Mouse (Mus musculus) left cerebral cortex, adult 9 months (tissue): Measurements from ENCODE around the gene Catsper2.
A peak's percentile ranks its signal among the peaks of the same experiment; 100 is the strongest.
"Not testable (repeated sequence)": the region's sequence is repeated elsewhere in the genome, so short reads cannot be mapped to it uniquely, and the experiment has no call there.

Experiments used
- DNase-seq, 2 experiments: peaks; one replicate each; pipeline ENCODE4 v3.0.0; 2022; ENCODE audit warnings: low spot score in 2 of 2

Catsper2 gene

GRCm38 (mm10) chr2:121434854-121435253, 21.3 kb upstream of the Catsper2 start:
- DNase-seq = no peak

GRCm38 (mm10) chr2:121425890-121426289, 12.3 kb upstream of the Catsper2 start:
- no peak for DNase-seq

GRCm38 (mm10) chr2:121423166-121423565, 9.6 kb upstream of the Catsper2 start:
- no peak for DNase-seq

- no peak for DNase-seq
Measured at GRCm38 (mm10) chr2:121418476-121418875, 4.9 kb upstream of the Catsper2 start.

GRCm38 (mm10) chr2:121416356-121416755, 2.8 kb upstream of the Catsper2 start:
- DNase-seq = no peak

GRCm38 (mm10) chr2:121415591-121415990, 2.0 kb upstream of the Catsper2 start:
- no peak for DNase-seq

GRCm38 (mm10) chr2:121415103-121415502, 1.5 kb upstream of the Catsper2 start:
- DNase-seq = no peak

GRCm38 (mm10) chr2:121414139-121414685, 620 bp upstream of the Catsper2 start:
- DNase-seq = peak in 1 of 2 experiments; percentile 31

- no peak for DNase-seq
Measured at GRCm38 (mm10) chr2:121412843-121413386, 677 bp downstream of the Catsper2 start.

GRCm38 (mm10) chr2:121408160-121408559, 5.4 kb downstream of the Catsper2 start:
- no peak for DNase-seq

- DNase-seq = no peak
Measured at GRCm38 (mm10) chr2:121403296-121403695, 10.3 kb downstream of the Catsper2 start.

- DNase-seq = peak in 1 of 2 experiments; percentile 90
Measured at GRCm38 (mm10) chr2:121396624-121397023, 17.0 kb downstream of the Catsper2 start.

GRCm38 (mm10) chr2:121386961-121387575, 26.5 kb downstream of the Catsper2 start, which contains the start of gene Strc:
Gene Strc, minus strand, starts transcription at chr2:121387168.
- DNase-seq = not testable (repeated sequence)

- no peak for DNase-seq
Measured at GRCm38 (mm10) chr2:121374766-121375165, 38.8 kb downstream of the Catsper2 start.

- no peak for DNase-seq
Measured at GRCm38 (mm10) chr2:121372266-121372665, 41.3 kb downstream of the Catsper2 start.

- DNase-seq = no peak
Measured at GRCm38 (mm10) chr2:121370921-121371320, 42.7 kb downstream of the Catsper2 start.

GRCm38 (mm10) chr2:121368831-121369230, 44.8 kb downstream of the Catsper2 start:
- DNase-seq = no peak

GRCm38 (mm10) chr2:121363656-121364055, 49.9 kb downstream of the Catsper2 start:
- DNase-seq = no peak

GRCm38 (mm10) chr2:121359461-121359860, 54.1 kb downstream of the Catsper2 start:
- no peak for DNase-seq

GRCm38 (mm10) chr2:121358381-121358780, 55.2 kb downstream of the Catsper2 start:
- peak; percentile 71 to 87 for DNase-seq

GRCm38 (mm10) chr2:121357961-121358360, 55.6 kb downstream of the Catsper2 start:
- no peak for DNase-seq

GRCm38 (mm10) chr2:121357494-121357893, 56.1 kb downstream of the Catsper2 start, which contains the start of gene Ckmt1:
Gene Ckmt1, plus strand, starts transcription at chr2:121357714.
- no peak for DNase-seq
